Mouse (Mus musculus): ENCODE results near the gene Slc12a3.

DNA sequence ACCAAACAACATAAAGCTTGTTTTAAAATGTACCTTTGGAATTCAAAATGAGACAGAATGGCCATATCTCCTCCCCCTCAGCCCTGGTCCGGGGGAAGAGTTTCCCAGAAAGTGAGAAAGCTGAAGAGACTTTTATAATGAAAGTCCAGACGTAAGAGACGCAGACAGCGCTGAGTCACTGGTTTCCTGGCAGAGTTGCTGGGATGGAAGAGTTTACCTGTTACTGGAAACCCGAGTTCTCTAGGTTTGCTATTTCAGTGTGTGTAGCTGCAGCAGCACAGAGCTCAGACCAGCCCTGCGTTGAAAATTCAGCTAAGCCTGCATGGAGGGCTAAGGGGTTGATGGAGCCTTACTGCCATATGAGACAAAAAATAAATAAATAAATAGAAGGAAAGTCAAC, 6.0 kb upstream of the Slc12a3 start:
- TF ChIP-seq CTCF (IDR thresholded peaks at IDR 0.05; ENCODE audit: low read depth, low read length) = no peak
- TF ChIP-seq GATA1 (IDR thresholded peaks at IDR 0.05; ENCODE audit: borderline replicate concordance, low read length) = no peak
- no peak for TF ChIP-seq TAL1 (conservative IDR thresholded peaks at IDR 0.05; ENCODE audit: low read depth, low read length)
- no peak for TF ChIP-seq POLR2AphosphoS5 (IDR thresholded peaks at IDR 0.05; ENCODE audit: insufficient replicate concordance, low read depth, low read length)

Data from G1E (cell line).